Mouse (Mus musculus) liver, embryonic 12.5 days (tissue): ENCODE measurements around the gene Tppp3. TPM values are rescaled to one million over a fixed set of nuclear protein-coding genes. Genes with fewer than 3 reads are reported as not detected.
A peak's percentile ranks its signal among the peaks of the same experiment; 100 is the strongest.

ENCODE experiments used
- ATAC-seq: fragments of 200-750 bp; cut with Nextera tagmentation; 2 replicates; pipeline ENCODE4 v1.8.0; 2017; ENCODE audit warnings: moderate number of reproducible peaks, mild to moderate bottlenecking, moderate library complexity
- H3K27ac ChIP-seq: fragments of 300-500 bp; sonication (generic); 2 replicates; pipeline ENCODE4 v1.5.1; 2016; ENCODE audit warnings: mild to moderate bottlenecking
- H3K27me3 ChIP-seq: fragments of 300-500 bp; sonication (generic); replicated peaks from 2 replicates; pipeline ENCODE4 v1.6.1; 2016; ENCODE audit warnings: mild to moderate bottlenecking, moderate library complexity
- H3K36me3 ChIP-seq: fragments of 300-500 bp; sonication (generic); 2 replicates; pipeline ENCODE4 v1.6.1; 2016; ENCODE audit warnings: mild to moderate bottlenecking, moderate library complexity
- H3K4me1 ChIP-seq: fragments of 300-500 bp; sonication (generic); 2 replicates; pipeline ENCODE4 v1.6.1; 2016
- H3K4me2 ChIP-seq: fragments of 300-500 bp; sonication (generic); 2 replicates; pipeline ENCODE4 v1.6.1; 2016; ENCODE audit warnings: mild to moderate bottlenecking, moderate library complexity
- H3K4me3 ChIP-seq: fragments of 300-500 bp; sonication (generic); 2 replicates; pipeline ENCODE4 v1.5.1; 2016; ENCODE audit warnings: mild to moderate bottlenecking, moderate library complexity
- H3K9ac ChIP-seq: fragments of 300-500 bp; sonication (generic); 2 replicates; pipeline ENCODE4 v1.6.1; 2016; ENCODE audit warnings: mild to moderate bottlenecking, moderate library complexity
- H3K9me3 ChIP-seq: fragments of 300-500 bp; sonication (generic); replicated peaks from 2 replicates; pipeline ENCODE4 v1.6.1; 2016; ENCODE audit warnings: mild to moderate bottlenecking, moderate library complexity
- WGBS: fragments of 180-500 bp; shearing (Covaris S2); methylation state at CpG from one replicate; pipeline ENCODE4 v1.1.7; 2016; ENCODE audit not compliant: insufficient replicate concordance; 5-methylcytosine and 5-hydroxymethylcytosine counted together
- polyA plus RNA-seq: library from polyadenylated mRNA; unstranded; fragments of >200 nt; fragmentation: Nextera tagmentation; extraction: Ambion mirVana; gene quantifications from 2 replicates; pipeline ENCODE4 v1.2.1, GENCODE M21; 2016

The Tppp3 gene
- polyA plus RNA-seq, 1 experiment from 2014 or later, result 1.4 TPM

DNA sequence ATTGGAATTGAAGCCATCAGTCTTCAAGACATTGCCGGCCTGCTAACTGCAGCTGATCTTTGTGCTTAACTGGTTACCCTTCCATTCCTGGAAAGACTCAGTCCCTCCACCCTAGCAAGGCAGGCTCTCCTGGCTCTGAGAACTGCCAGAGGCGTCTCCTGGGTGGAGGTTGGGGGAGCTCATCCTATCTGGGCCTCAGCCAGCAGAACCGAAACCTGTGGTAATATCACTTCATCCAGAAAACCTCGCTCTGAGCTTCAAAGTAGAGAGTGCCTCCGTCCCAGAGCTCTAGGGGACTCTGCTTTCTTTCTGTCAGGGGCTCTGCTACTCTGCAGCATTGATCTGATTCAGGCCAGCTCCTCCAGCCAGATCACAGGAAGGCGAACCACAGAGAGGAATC lies 35.7 kb upstream of the Tppp3 start:
- Histone ChIP-seq H3K27ac (no peak overlapping the region), H3K4me2 (no peak overlapping the region), H3K4me1 (peaks cover 11% of the 10 kb centered on the region), H3K4me3 (no peak overlapping the region), H3K9me3 (no peaks in the 10 kb centered on the region), H3K36me3 (no peaks in the 10 kb centered on the region), H3K27me3 (0 out of 2 replicates have a peak, but pooled peaks cover 3% of the 10 kb centered on the region), H3K9ac (no peak overlapping the region)
- 51% methylated on average over 6 of the region's 6 CpGs for WGBS
- ATAC-seq, result no peak

- WGBS, result 69% methylated on average over 3 of the region's 3 CpGs
- H3K4me1 ChIP-seq, result peaks cover 5% of the 10 kb centered on the region; the same call in 1 of the 2 replicates
- H3K9ac ChIP-seq, result no peak overlapping the region
- no peak overlapping the region for H3K4me2 ChIP-seq
- H3K4me3 ChIP-seq, result no peak overlapping the region
- H3K36me3 ChIP-seq, result no peaks in the 10 kb centered on the region
- no peak overlapping the region for H3K27ac ChIP-seq
- H3K27me3 ChIP-seq, result 0 out of 2 replicates have a peak, but pooled peaks cover 3% of the 10 kb centered on the region
- ATAC-seq, result no peak
- no peaks in the 10 kb centered on the region for H3K9me3 ChIP-seq
Measured at GRCm38 (mm10) chr8:105504617-105505016, 33.3 kb upstream of the Tppp3 start.

DNA sequence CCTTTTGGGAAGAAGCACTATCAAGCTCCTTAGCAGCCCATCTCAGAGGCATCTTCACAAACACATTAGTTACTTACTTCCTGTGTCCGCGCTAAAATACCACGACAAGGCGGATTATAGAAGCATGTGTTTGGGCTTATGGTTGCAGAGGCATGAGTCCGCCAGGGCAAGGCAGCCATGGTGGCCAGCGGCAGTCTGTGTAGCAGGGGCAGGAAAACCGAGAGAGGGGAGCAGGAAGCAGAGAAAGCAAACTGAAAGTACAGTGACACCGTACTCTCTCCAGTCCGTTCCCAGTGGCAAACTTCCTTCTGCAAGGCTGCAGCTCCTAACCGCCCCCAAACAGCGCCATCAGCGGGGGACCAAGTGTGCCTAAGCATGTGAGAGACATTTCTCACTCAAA lies 28.5 kb upstream of the Tppp3 start:
- 26% methylated on average over 12 of the region's 12 CpGs for WGBS
- H3K9ac ChIP-seq, result peak overlapping the region; percentile 58

GRCm38 (mm10) chr8:105496439-105497180 lies 25.3 kb upstream of the Tppp3 start, which contains the start of gene Zdhhc1:
Zdhhc1 (minus strand) TSS chr8:105496902.
- Histone ChIP-seq H3K4me1 (peaks cover 28% of the 10 kb centered on the region), H3K27me3 (peaks cover 5% of the 10 kb centered on the region; the same call in 1 of the 2 replicates), H3K36me3 (no peaks in the 10 kb centered on the region), H3K9ac (peak within 1 kb of the TSS; percentile 78), H3K27ac (no peak within 1 kb of the TSS), H3K9me3 (no peaks in the 10 kb centered on the region), H3K4me3 (peak within 1 kb of the TSS; percentile 72), H3K4me2 (peak within 1 kb of the TSS; percentile 86)
- peak; percentile 86 for ATAC-seq
- under 1% methylated on average over 68 of the region's 68 CpGs for WGBS

More for the DNA sequence above, 28.5 kb upstream of the Tppp3 start:
- no peaks in the 10 kb centered on the region for H3K36me3 ChIP-seq
- H3K27me3 ChIP-seq, result peaks cover 5% of the 10 kb centered on the region; the same call in 1 of the 2 replicates
- peak overlapping the region; percentile 60 for H3K4me2 ChIP-seq
- H3K4me3 ChIP-seq, result peak overlapping the region; percentile 42
- H3K4me1 ChIP-seq, result peaks cover 24% of the 10 kb centered on the region
- H3K27ac ChIP-seq, result no peak overlapping the region
- no peak for ATAC-seq
- H3K9me3 ChIP-seq, result no peaks in the 10 kb centered on the region

GRCm38 (mm10) chr8:105495350-105496302 lies 24.3 kb upstream of the Tppp3 start:
- ATAC-seq, result no peak
- peaks cover 38% of the 10 kb centered on the region for H3K4me1 ChIP-seq
- H3K36me3 ChIP-seq, result no peaks in the 10 kb centered on the region
- 0 out of 2 replicates have a peak overlapping the region, but pooled peaks have one; percentile 72 for H3K4me3 ChIP-seq
- no peak overlapping the region for H3K9ac ChIP-seq
- H3K9me3 ChIP-seq, result no peaks in the 10 kb centered on the region
- peak overlapping the region; percentile 86 for H3K4me2 ChIP-seq
- H3K27ac ChIP-seq, result no peak overlapping the region
- 60% methylated on average over 17 of the region's 17 CpGs for WGBS
- H3K27me3 ChIP-seq, result peaks cover 5% of the 10 kb centered on the region; the same call in 1 of the 2 replicates

DNA sequence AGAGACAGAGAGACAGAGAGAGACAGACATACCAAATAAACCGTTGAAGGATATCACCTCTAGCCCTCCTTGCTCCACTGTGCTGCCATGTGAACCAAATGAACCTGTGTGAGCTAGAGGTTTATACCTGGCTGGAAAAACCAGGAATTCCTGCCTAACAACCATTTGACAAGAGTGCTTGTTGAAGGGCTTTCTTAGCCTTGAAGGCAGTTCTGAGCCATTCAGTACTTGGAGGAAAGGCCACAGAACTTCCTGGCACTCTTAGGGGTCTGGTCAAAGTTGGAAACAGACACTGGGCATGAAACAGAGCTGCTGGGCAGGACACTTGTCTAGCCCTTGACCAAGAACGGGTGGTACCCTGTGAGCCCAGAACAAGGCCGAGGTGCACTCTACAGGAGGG lies 23.2 kb upstream of the Tppp3 start:
- 75% methylated on average over 3 of the region's 3 CpGs for WGBS
- no peak overlapping the region for H3K4me3 ChIP-seq
- ATAC-seq, result no peak
- no peaks in the 10 kb centered on the region for H3K36me3 ChIP-seq
- H3K4me2 ChIP-seq, result no peak overlapping the region
- peaks cover 5% of the 10 kb centered on the region; the same call in 1 of the 2 replicates for H3K27me3 ChIP-seq
- H3K4me1 ChIP-seq, result peaks cover 33% of the 10 kb centered on the region
- H3K9me3 ChIP-seq, result no peaks in the 10 kb centered on the region
- no peak overlapping the region for H3K27ac ChIP-seq
- no peak overlapping the region for H3K9ac ChIP-seq

DNA sequence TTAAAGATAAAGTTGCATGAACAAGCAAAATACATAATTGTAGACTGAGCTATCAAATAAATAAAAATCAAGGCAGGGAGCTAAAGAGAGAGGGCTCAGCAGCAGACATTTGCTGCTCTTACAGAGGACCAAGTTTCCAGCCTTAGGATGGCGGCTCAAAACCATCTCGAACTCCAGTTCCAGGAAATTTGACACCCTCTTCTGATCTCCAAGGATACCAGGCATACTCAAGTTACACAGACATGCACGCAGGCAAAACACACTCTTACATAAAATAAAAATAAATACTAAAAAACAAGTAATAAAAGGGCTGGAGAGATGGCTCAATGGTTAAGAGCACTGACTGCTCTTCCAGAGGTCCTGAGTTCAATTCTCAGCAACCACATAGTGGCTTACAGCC lies 22.2 kb upstream of the Tppp3 start:
- Histone ChIP-seq H3K27me3 (peaks cover 5% of the 10 kb centered on the region; the same call in 1 of the 2 replicates), H3K27ac (no peak overlapping the region), H3K4me3 (no peak overlapping the region), H3K4me2 (no peak overlapping the region), H3K4me1 (peaks cover 33% of the 10 kb centered on the region), H3K9ac (no peak overlapping the region), H3K9me3 (no peaks in the 10 kb centered on the region), H3K36me3 (no peaks in the 10 kb centered on the region)
- WGBS, result 66% methylated on average over 3 of the region's 3 CpGs
- no peak for ATAC-seq

GRCm38 (mm10) chr8:105489281-105489680 lies 18.0 kb upstream of the Tppp3 start:
- no peak for ATAC-seq
- H3K9me3 ChIP-seq, result no peaks in the 10 kb centered on the region
- WGBS, result 43% methylated on average over 1 of the region's 1 CpGs

DNA sequence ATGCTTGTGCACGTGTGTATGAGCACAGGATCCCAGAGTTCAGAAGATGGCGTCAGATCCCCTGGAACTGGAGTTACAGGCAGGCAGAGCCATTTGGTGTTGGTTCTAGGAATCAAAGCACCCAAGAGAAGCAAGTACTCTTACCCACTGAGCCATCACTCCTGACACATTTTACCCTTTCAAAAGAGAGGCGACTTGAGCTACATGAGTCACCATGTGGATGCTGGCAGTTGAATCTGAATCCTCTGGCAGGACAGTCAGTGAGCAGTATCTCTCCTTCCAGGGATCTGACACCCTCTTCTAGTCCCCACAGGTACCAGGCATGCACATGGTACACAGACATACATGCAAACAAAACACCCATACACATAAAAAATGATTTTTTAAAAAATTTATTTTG lies 16.8 kb upstream of the Tppp3 start:
- 48% methylated on average over 3 of the region's 3 CpGs for WGBS
- H3K9ac ChIP-seq, result no peak overlapping the region

More at GRCm38 (mm10) chr8:105489281-105489680, 18.0 kb upstream of the Tppp3 start:
- no peaks in the 10 kb centered on the region for H3K27me3 ChIP-seq
- H3K4me3 ChIP-seq, result no peak overlapping the region
- peaks cover 14% of the 10 kb centered on the region for H3K4me1 ChIP-seq
- no peak overlapping the region for H3K9ac ChIP-seq
- no peak overlapping the region for H3K4me2 ChIP-seq
- no peak overlapping the region for H3K27ac ChIP-seq
- no peaks in the 10 kb centered on the region for H3K36me3 ChIP-seq

GRCm38 (mm10) chr8:105484392-105484791 lies 13.1 kb upstream of the Tppp3 start:
- WGBS, result 44% methylated on average over 2 of the region's 2 CpGs
- Histone ChIP-seq H3K36me3 (no peaks in the 10 kb centered on the region), H3K9me3 (no peaks in the 10 kb centered on the region), H3K27me3 (peaks cover under 1% of the 10 kb centered on the region; the same call in 1 of the 2 replicates), H3K4me1 (peaks cover 8% of the 10 kb centered on the region), H3K9ac (no peak overlapping the region), H3K4me2 (no peak overlapping the region), H3K27ac (no peak overlapping the region), H3K4me3 (no peak overlapping the region)
- ATAC-seq, result no peak

More for the DNA sequence above, 16.8 kb upstream of the Tppp3 start:
- Histone ChIP-seq H3K4me1 (peaks cover 14% of the 10 kb centered on the region), H3K4me3 (no peak overlapping the region), H3K4me2 (no peak overlapping the region), H3K27ac (no peak overlapping the region), H3K36me3 (no peaks in the 10 kb centered on the region), H3K9me3 (no peaks in the 10 kb centered on the region), H3K27me3 (no peaks in the 10 kb centered on the region)
- no peak for ATAC-seq

- Histone ChIP-seq H3K27ac (no peak overlapping the region), H3K9me3 (no peaks in the 10 kb centered on the region), H3K27me3 (peaks cover 5% of the 10 kb centered on the region; the same call in 1 of the 2 replicates), H3K4me3 (no peak overlapping the region), H3K36me3 (no peaks in the 10 kb centered on the region), H3K4me1 (peaks cover 8% of the 10 kb centered on the region), H3K9ac (no peak overlapping the region), H3K4me2 (no peak overlapping the region)
- 56% methylated on average over 3 of the region's 3 CpGs for WGBS
- no peak for ATAC-seq
Measured at GRCm38 (mm10) chr8:105484030-105484368, 12.7 kb upstream of the Tppp3 start.
